Mouse (Mus musculus): Measurements from ENCODE around the gene Cbln1.

Cbln1 gene

GRCm38 (mm10) chr8:87469931-87470833 is 2.2 kb downstream of the Cbln1 start:
- DNase-seq (ENCODE audit: low read depth) = no peak

DNA sequence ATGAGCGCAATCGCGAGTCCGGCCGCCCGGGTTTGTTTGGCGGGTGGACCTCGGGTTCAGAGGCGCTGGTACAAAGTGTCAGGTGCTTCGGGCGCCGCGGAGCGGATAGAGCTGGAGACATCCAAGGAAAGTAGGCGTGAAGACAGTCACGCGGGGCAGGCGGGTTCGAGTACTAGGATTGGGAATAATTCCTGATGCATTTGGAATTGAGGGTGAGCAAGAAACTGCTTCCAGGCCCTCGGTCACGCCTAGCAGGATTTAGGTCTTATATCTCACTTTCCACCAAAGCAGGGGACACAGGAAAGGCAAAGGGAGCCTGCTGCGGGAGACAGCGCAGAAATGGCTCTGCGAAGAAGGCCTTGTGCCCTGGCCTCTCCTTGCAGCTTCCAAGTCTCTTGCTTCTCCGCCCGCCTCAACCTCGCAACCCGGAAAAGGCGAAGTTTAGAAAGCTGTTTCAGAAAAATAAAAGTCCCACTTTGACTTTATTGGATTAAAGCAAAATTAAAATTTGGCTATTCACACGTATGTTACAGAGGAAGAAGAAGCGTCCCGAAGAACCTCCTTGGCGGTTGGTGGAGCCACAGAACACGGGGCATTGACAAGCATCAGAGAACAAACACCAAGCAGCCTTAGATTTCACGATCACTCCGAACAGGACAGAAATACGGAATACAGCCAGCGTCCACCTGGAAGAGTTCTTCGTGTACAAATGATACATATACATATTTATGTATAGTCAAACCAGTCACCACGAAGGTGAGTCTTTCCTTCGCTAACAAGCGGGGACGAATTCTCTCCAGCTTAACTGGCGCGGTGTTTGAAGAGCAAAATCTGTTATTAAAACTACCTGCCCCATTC is 3.2 kb downstream of the Cbln1 start:
- DNase-seq (ENCODE audit: low read depth) = no peak

GRCm38 (mm10) chr8:87468416-87468957 is 3.9 kb downstream of the Cbln1 start:
- DNase-seq (ENCODE audit: low read depth) = no peak

DNA sequence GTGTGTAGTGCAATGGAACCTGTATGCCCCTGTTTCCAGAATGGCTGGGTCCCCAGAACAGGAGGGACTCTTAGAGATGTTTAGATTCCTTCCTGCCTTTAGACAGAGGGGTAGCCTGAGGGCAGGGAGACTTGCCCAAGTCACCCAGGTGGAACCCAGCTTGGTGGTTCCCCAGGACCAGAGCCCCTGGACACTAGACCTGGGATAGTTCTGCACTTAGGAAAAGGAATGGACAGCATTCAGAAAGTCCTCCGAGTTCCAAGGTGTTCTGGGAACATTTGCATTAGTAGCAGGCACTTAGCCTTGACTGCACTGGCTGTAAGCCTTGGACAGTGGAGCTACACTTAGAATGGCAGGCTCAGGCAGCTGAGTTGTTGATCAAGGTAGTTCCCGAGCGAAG is 4.5 kb downstream of the Cbln1 start:
- DNase-seq (ENCODE audit: low read depth) = no peak

DNA sequence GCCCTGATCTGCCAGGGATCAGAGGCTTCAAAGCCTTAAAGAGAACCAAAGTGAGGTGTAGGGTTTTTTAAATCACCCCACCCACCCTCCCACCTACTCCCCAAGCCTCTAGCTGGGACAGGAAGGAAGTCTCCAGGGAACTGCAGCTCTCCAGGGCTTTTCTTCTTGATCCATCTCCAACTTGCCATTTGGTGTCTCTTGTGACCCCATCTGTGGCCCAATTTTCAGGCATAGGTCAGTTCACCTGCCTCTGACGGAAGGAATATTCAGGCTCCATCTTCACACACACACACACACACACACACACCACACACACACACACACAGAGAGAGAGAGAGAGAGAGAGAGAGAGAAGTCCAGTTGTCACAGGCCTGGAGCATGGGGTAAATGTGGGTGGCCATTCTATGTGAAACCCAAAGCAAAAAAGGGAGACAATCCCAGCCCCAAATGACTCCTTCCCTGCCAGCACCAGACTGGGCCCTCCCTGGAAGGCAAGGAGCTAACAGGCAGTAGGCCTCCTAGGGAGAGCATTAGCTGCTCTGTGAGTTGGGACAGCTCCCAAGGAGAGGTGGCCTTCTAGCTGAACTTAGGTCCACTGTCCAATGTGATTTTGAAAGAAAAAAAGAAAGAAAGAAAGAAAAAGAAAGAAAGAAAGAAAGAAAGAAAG is 5.3 kb downstream of the Cbln1 start:
- no peak for DNase-seq (ENCODE audit: low read depth)

- DNase-seq (ENCODE audit: low read depth) = no peak
Observed at GRCm38 (mm10) chr8:87466335-87466734, 6.1 kb downstream of the Cbln1 start.

DNA sequence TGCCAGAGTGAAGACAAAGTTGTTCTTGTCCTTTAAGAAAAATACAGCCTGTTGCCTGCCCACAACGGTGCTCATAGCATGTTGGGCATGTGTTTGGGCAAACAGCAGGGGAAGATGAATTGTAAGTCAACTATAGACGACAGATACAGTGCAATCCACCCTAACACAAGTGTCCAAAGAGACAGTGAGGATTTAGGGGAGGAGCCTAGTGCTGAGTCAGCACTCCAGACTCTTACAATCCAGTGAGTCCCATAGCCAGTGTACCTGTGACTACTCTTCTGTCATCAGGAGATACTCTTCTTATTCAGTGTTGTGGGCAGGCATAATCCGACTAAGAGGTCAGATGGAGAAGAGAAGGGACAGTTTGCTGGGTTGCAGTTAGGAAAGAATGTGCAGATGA is 8.0 kb downstream of the Cbln1 start:
- no peak for DNase-seq (ENCODE audit: low read depth)

DNA sequence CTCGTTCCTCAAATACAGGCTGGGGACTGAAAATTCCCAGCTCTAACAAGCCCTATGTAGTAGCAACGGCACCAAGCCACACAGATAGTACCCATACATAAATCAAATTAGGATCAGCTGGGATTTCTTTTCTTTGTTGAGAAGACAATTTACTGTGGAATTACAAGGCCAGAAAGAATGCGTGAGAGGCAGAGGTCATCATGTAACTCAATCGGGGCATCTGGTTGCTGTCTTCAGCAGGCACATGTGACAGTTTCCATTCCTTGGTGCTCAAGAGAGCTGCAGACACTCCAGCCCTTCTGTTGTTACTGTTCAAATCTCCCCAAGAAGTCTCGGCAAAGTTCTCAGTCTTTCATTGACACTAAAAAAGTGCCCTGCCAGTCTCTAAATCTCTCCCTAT is 10.6 kb downstream of the Cbln1 start:
- no peak for DNase-seq (ENCODE audit: low read depth)

DNA sequence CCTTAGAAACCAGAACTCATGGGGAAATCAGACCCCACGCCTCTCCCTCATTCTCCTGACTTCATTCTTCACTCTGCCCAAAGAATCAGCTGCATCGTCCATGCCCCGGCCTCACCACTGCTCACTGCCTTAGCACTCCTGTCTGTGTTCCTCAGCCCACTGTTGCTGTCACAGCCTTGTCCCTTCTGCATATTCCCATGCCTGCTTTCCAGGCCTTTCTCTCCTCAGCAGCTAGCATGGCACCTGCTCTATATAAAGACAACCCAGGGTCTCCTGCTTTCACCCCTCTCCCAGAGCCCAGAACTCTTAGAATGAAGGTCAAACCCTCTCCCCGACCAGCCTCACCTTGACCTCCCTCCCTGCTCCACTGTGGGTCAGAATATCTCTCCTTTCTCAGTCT is 15.5 kb downstream of the Cbln1 start:
- no peak for DNase-seq (ENCODE audit: low read depth)

- no peak for DNase-seq (ENCODE audit: low read depth)
Observed at GRCm38 (mm10) chr8:87452815-87453214, 19.6 kb downstream of the Cbln1 start.

- no peak for DNase-seq (ENCODE audit: low read depth)
Observed at GRCm38 (mm10) chr8:87451737-87452136, 20.7 kb downstream of the Cbln1 start.

- no peak for DNase-seq (ENCODE audit: low read depth)
Observed at GRCm38 (mm10) chr8:87434592-87434991, 37.8 kb downstream of the Cbln1 start.

GRCm38 (mm10) chr8:87427188-87427587 is 45.2 kb downstream of the Cbln1 start:
- DNase-seq (ENCODE audit: low read depth) = no peak

DNA sequence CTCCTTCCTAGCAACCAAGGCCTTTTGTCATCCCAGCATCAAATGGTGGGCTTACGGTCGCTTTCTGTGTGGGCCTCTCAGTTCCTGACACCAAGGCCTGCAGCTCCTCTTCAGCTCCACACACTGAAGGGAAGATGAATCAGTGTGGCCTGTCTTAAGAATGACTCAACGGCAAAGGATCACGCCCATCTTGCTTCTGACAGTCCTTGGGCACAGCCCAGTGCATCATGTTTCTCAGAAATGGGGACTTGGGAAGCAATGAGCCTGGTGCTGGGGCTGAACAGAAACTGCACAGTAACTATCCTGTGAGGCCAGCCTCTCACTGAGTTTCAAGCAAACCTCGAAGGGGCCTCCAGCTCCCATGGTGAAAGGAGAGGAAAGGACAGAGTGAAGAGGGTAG is 47.7 kb downstream of the Cbln1 start:
- no peak for DNase-seq (ENCODE audit: low read depth)

- DNase-seq (ENCODE audit: low read depth) = no peak
Observed at GRCm38 (mm10) chr8:87421697-87422096, 50.7 kb downstream of the Cbln1 start.

Measured in c-Kit-positive CD71-positive TER-119-negative erythroid progenitor cells, embryonic 14.5 days (primary cell).